Mouse (Mus musculus): ENCODE measurements around the gene Pcbp4. TPM values are rescaled to one million over a fixed set of nuclear protein-coding genes. Genes with fewer than 3 reads are reported as not detected.
A peak's percentile ranks its signal among the peaks of the same experiment; 100 is the strongest.
"Not testable (repeated sequence)": the region's sequence is repeated elsewhere in the genome, so short reads cannot be mapped to it uniquely, and the experiment has no call there.

Gene Pcbp4
- total RNA-seq, 2 experiments from 2014 or later = 161 to 166 TPM

DNA sequence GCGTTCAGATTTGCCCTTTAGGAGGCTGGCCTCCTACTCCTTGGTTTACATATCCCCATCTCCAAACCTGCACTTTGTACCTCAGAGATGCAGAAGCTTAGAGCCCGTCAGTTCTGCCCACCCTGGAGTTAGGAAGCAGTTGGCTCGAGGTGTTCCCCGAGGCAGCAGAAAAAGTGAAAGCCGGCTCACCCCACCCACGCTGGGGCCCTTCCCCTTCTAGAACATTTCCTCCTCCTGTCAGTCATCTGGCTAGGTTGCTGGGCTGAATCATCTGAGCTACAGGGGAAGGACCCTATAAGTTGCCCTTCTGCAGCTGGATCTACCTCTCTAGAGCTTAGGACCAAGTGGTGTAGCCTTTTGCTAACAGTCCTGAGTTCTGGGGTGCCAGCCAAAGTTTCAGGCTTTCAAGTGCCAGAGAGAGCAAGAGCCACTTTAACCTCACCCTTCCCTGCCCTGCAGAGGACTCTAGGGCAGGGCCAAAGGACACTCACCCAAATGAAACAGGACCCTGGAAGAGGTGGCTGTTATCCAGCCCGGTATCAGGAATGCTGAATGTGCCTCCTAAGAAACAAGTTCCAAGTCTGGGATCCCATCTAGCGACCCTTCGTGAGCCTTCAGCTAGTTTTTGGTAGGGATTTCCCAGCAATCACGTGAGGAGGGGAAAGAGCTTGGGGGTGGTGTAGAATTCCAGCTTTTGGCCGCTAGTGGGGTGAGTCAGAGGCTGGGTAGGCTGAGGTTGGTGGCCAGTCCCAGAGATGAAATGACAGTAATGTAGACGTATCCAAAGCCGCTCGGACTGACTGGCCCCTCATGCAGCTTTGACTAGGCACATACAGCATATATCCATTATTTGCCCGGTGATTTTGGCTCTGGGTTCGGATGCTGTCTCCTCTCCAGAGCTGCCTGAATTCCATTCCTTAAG is 23.2 kb downstream of the Pcbp4 start:
- intact Hi-C loops (cut with DNase I) = loop anchor here (2.0 to 5.0 kb wide), 4 partner anchors 27 to 187 kb away; partner anchors contain the start of genes Dusp7 and Rpl29
- DNase-seq (ENCODE audit: low spot score in 2 of 2) = no peak

DNA sequence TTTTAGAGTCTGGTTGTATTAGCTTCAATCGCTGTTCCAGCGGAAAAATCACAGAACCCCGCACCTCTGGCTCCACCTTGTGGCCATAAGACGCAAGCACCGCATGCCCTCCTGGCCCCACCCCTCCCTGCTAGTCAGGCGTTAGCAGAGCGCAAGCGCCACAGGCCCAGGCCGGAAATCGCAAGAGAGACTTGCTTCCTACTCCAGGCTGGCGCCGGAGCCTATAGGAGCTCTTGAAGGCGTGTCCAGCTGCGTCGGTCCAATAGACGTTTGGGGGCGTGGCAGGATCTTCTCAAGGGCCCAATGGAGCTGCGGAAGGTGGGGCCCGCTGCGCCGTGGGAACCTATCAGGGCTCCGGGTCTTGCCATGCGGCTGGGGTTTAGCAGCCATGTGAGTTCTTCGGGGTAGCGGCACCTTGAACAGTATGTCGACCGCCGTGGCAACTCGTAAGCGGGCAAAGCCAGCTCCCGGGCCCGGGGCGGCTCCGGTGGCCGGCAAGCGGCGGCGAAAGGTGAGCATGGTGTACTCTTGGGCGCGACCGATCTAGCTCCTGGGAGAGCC is 23.9 kb downstream of the Pcbp4 start, which contains the start of gene Parp3:
Parp3 (minus strand) TSS at position 26 of the 561 bp plus-strand sequence.
- DNase-seq (ENCODE audit: low spot score in 2 of 2) = peak; percentile 99 to 100
- intact Hi-C loops (cut with DNase I) = loop anchor here (2.0 to 5.0 kb wide), 4 partner anchors 28 to 188 kb away; partner anchors contain the start of genes Dusp7 and Rpl29

DNA sequence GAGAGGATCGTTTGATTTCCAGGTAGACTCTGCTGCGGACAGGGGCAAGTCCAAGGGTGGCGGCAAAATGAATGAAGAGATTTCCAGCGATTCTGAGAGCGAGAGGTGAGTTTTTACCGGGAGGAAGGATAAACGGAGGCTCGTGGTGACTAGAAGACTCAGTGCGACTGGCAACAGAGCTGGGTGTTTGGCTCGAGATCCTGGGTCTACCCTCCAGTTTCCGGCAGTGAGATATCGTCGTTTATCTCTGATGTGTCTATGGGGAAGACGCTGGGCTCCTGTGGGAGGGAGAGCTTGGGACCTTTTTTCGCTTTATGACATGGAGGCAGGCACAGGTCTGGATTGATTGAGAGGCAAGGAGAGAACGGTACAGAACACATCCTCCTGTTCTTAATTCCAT is 24.6 kb downstream of the Pcbp4 start:
- no peak for DNase-seq (ENCODE audit: low spot score in 2 of 2)
- intact Hi-C loops (cut with DNase I) = loop anchor here (2.0 to 5.0 kb wide), 4 partner anchors 29 to 189 kb away; partner anchors contain the start of genes Dusp7 and Rpl29

DNA sequence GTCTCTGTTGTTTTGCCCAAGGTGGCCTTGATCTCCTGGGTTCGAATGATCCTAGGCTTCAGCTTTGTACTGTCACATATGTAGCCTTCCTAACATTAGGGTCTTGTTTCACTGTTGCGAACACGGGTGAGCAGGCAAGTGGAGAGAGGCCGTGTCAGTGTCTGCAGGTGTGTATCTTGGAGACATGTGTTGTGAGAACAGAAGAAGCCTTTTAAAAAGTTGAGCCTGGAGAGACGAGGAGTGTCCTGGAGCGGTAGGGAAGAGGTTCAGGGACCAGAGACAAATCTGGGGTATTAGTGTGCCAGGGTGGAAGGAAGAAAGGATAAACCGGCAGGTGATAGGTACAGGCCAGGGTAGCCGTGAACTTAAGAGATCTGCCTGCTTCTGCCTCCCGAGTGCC is 25.0 kb downstream of the Pcbp4 start:
- no peak for DNase-seq (ENCODE audit: low spot score in 2 of 2)
- intact Hi-C loops (cut with DNase I) = loop anchor here (5.0 kb wide), 1 partner anchor 111 kb away; the partner anchor contains the start of gene Dusp7

DNA sequence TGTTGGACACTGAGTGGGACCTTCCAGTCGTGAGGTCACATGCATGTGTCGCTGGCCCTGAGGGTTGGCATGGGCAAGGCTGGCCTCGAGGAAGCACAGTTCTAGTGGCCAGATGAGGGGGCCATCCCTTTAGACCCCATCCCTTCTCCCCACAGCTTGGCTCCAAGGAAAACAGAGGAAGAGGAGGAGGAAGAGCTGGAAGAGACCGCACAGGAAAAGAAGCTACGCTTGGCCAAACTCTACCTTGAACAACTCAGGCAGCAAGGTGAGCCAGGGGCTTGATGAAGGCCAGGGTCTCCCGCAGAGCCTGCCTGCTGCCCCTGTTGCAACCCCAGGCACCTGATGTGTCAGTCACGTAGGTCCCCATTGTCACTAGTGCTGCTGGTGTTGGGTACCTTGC is 27.4 kb downstream of the Pcbp4 start:
- no peak for DNase-seq (ENCODE audit: low spot score in 2 of 2)
- intact Hi-C loops (cut with DNase I) = no loop called here

DNA sequence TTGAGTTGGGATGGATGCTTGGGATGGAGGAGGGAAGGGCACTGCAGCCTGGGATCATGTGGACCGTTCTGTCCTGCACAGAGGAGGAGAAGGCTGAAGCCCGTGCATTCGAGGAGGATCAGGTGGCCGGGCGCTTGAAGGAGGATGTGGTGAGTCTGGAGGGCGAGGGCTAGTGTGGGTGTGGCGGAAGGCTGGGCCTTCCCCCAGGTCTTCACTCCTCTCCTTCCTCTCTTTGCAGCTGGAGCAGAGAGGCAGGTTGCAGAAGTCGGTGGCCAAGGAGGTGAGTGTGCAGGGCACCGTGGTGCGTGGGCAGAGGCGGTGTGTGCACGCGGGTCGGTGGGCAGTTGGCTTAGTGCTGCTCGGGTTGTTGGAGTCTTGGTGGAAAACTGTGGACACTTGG is 28.0 kb downstream of the Pcbp4 start:
- intact Hi-C loops (cut with DNase I) = no loop called here
- DNase-seq (ENCODE audit: low spot score in 2 of 2) = no peak

DNA sequence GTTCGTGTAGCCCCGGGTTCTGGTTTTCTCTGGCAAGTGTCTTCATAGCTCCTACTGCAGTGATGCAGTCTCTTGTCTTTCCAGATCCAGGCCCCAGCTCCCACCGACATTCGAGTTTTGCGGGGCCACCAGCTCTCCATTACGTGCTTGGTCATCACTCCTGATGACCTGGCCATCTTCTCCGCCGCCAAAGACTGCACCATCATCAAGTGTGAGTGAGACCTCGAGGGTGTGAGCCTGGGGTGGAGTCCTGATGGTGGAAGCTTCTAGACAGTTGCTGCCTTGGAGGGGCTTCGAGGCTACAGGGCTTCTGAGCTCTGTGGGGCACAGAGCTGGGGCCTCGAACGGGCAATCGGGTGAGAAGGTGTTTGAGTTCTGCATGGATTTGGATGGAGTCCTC is 28.6 kb downstream of the Pcbp4 start:
- no peak for DNase-seq (ENCODE audit: low spot score in 2 of 2)
- intact Hi-C loops (cut with DNase I) = no loop called here

DNA sequence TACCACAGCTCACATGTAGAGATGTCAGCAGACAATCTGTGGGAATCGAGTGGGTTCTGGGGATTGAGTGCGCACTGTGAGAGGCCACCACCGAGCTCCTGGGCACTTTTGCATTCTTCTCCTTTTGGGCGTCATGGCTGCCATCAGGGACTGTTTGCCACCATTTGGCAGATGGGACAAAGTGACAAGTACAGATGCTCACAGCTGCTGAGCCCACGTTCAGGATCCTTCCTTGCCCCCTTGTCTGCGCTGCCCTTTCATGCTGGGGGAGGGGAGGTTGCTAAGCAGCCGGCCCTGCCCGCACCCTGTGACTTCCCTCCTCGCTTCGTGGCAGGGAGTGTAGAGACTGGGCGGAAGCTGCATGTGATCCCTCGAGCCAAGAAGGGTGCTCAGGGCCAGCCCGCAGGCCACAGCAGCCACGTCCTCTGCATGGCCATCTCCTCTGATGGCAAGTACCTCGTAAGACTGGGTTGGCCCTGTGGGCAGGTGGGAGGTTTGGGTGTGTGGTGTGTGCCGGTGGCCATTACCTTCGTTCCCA is 29.6 kb downstream of the Pcbp4 start:
- no peak for DNase-seq (ENCODE audit: low spot score in 2 of 2)
- intact Hi-C loops (cut with DNase I) = no loop called here

DNA sequence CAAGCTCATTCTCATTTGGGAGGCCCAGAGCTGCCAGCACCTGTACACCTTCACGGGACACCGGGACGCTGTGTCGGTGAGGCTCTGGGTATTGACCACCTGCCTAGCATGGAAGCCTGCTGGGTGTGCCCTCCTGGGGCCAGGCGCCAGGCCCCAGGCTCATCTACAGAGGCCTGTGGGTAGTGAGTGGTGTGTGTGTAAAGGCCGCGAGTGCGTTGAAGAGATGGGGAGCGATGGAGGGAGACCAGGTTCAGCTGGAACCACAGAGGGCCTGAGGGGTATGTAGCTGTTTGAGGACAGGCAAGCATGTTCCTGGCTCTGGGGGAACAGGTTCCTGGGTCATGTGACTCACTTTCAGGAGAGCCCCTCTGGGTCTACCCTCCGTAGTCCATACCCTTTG is 30.0 kb downstream of the Pcbp4 start:
- no peak for DNase-seq (ENCODE audit: low spot score in 2 of 2)

DNA sequence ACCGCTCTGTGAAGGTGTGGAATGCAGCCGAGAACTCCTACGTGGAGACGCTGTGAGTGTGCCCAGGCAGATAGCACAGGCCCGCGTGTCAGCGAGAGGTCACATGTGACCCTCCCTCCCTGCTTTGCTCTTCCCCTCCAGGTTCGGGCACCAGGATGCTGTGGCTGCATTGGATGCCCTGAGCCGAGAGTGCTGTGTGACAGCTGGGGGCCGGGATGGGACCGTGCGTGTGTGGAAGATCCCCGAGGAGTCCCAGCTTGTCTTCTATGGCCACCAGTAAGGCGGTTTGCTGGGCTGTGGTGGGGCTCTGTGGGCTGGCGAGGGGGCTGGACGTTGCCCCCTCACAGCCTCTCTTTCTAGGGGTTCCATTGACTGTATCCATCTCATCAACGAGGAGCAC is 30.5 kb downstream of the Pcbp4 start:
- DNase-seq (ENCODE audit: low spot score in 2 of 2) = no peak
- intact Hi-C loops (cut with DNase I) = no loop called here

More for the DNA sequence above, 30.0 kb downstream of the Pcbp4 start:
- intact Hi-C loops (cut with DNase I) = no loop called here

DNA sequence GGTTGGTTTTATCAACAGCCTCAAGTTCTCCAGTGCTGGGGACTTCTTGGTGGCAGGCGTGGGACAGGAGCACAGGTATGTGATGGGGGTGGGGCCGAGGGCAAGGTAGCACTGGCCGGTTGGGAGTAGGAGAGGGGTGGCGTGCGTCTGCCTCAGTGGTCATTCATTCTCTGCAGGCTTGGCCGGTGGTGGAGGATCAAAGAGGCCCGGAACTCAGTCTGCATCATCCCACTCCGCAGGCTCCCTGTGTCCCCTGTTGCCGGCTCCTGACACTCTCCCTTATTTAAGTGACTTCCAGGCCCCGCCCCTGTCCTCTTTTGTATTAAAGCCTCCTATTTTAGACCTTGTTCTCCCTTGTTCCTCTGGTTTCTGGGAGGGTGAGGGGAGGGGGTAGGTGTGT is 32.0 kb downstream of the Pcbp4 start:
- no peak for DNase-seq (ENCODE audit: low spot score in 2 of 2)
- intact Hi-C loops (cut with DNase I) = no loop called here

DNA sequence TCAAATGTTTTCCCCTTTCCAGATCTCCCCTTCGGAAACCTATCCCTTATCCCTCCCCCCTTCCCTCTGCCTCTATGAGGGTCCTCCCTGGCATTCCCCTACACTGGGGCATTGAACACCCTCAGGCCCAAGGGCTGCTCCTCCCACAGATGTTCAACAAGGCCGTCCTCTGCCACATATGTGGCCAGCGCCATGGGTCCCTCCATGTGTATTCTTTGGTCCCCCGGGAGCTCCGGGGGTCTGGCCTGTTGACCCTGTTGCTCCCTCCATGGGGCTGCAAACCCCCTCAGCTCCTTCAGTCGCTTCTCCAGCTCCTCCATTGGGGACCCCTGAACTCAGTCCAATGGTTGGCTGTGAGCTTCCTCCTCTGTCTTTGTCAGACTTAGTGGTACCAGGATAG is 34.5 kb downstream of the Pcbp4 start:
- intact Hi-C loops (cut with DNase I); DNase-seq (ENCODE audit: low spot score in 2 of 2): not testable (repeated sequence)

DNA sequence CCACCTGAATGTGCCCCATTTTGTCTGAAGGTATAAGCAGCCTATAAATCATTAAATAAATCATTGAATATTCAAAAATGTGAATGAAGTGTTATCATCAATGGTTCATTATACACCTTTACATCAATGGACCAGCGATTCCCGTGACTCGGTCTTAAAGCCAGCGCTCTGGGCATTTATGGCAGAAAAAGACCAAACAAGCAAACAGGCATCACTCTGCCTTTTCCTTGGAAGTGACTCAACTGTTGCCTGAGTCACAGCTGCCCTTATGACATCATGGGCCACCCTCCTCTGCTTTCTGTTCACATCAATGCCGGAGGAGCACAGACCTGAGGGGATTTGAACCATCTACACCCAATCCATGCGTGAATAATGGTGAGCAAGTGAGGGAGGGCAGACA is 46.6 kb downstream of the Pcbp4 start, which contains the start of gene Iqcf1:
Iqcf1 (plus strand) TSS at position 301 of the 400 bp plus-strand sequence.
- intact Hi-C loops (cut with DNase I) = loop anchor here (10.0 kb wide), 1 partner anchor 305 kb away; no protein-coding TSS in a partner anchor
- DNase-seq (ENCODE audit: low spot score in 2 of 2) = no peak

DNA sequence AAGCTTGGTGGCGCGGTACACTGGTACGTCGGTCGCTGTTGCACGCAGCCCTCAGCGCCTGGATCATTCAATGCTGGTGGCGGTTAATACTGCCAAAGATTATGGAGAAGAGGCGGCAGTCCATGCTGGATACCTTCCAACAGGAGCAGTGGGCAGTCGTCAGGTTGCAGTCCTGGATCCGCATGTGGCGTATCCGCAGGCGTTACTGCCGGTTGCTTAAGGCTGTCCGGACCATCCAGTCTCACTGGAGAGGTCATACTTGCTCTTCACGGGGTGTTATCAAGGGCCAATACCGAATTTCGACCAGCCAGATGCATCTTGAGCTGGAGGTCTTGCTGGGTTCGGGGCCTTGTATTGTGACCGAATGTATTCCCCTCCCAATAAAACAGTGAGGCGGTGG is 48.8 kb downstream of the Pcbp4 start:
- intact Hi-C loops (cut with DNase I) = loop anchor here (10.0 kb wide), 1 partner anchor 303 kb away; no protein-coding TSS in a partner anchor
- DNase-seq (ENCODE audit: low spot score in 2 of 2) = no peak

DNA sequence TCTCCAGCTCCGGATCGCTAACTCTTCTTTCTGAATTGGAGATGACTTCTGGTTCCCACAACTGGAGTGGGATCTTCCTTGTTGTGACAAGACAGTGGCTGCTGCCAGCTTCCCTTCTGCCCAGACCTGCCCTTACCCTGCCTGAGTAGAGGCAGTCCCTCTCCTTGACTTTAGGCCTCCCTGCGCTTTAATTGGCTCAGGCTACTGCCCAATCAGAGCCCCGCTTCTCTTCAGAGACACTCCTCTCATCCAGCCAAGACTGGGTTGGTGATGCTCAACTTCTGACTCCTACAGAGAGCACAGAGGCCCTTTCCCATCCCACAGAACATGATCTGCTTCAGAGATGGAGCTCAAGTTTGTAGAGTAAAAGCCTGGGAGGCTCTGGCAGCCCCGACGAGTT is 51.2 kb downstream of the Pcbp4 start:
- DNase-seq (ENCODE audit: low spot score in 2 of 2) = no peak
- intact Hi-C loops (cut with DNase I) = loop anchor here (10.0 kb wide), 1 partner anchor 301 kb away; no protein-coding TSS in a partner anchor

DNA sequence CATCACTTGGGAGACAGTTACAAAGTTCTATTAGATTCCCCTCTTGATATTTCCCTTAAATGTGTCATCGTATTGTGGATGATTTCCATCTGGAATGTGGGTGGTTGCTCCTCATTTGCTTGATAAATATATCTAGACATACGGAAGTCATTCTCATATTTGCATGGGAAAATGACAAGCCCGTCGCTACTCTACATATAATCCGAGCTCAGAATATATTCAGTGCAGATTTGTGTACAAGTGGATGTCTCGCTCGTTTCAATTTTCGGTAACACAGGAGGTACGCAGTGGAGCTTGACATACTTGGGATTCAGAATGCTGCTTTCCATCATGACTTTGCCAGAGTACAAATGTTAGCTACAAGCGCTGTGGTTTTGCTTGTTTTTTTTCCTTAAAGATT is 56.3 kb downstream of the Pcbp4 start:
- peak; percentile 11 to 56 for DNase-seq (ENCODE audit: low spot score in 2 of 2)

DNA sequence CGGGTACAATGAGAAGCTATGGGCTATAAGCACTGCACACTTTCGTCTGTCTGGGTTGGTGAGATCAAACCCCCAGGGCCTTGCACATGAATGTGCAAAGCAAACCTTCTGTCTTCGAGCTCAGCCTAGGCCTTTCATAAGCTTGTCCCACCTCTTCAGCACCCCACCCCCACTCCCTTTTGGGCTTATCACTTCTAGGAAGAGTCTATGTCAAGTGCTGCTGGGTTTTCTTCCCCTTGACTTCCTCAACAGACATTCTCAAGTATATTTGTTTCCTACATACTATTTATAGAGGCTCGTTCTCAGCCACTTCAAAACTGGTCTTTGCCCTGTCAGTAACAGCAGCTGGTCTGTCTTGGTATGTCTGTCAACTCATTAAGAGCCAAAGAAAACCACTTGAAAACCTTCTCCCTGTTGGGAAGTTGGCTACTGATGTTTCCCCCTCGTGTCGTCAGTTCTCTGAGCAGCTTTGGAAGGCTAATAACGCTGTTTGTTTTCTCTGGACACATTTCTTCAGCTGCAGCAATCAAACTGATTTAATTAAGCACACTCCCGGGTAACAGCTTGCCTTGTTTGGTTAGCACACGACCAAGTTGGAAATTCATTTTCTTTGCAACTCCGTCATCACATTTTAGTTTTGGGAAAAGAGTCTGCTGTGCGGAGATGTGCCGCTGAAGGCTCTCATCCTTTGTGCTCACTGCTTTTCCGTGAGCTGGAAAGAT is 59.8 kb downstream of the Pcbp4 start:
- intact Hi-C loops (cut with DNase I) = no loop called here
- peak; percentile 11 to 28 for DNase-seq (ENCODE audit: low spot score in 2 of 2)

More for the DNA sequence above, 56.3 kb downstream of the Pcbp4 start:
- intact Hi-C loops (cut with DNase I) = loop anchor here (10.0 kb wide), 1 partner anchor 295 kb away; no protein-coding TSS in a partner anchor

DNA sequence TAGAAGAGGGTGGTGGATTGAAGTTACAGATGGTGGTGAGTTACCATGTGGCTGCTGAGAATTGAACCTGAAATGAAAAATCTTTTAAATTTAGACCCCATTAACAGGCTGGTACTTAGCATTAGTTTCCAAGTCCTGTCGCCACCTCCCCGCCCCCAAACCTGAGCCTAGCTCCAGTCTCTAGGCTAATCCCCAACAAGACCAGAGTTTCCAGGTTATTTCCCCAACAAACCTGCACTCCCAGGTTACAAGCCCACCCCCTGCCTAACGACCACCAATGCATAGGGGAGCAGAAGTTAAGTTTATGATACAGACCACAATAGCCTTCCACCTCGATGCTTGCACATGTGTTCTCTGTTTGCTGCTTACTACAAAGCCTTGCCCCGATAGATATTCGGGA is 60.5 kb downstream of the Pcbp4 start:
- DNase-seq (ENCODE audit: low spot score in 2 of 2) = no peak
- intact Hi-C loops (cut with DNase I) = no loop called here
